Mouse (Mus musculus): ENCODE measurements around the gene Cyth4. TPM values are rescaled to one million over a fixed set of nuclear protein-coding genes. Genes with fewer than 3 reads are reported as not detected.

Gene Cyth4
- polyA plus RNA-seq, 1 experiment from 2014 or later: 8.2 TPM

DNA sequence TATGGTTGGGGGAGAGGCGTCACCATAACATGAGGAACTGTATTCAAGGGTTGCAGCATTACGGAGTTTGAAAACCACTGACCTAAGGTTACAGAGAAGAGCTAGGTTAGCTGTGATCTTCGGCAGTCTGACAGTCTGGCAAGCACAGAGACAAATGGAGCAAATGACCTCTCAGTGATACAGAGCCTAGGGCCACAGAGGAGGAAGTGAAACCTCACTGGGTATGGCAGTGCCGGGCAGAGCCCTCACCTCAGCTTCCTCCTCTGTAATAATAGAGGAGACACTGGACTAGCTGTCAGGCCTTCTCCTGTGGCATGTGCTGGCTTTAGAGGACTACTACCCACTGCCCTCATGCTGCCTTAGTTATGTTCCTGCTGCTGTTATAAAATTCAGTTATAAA, 7.9 kb upstream of the Cyth4 start:
- 79% methylated on average over 4 of the region's 4 CpGs for WGBS
- H3K36me3 ChIP-seq: no peaks in the 10 kb centered on the region
- H3K4me1 ChIP-seq (replicated peaks): no peaks in the 10 kb centered on the region
- H3K27ac ChIP-seq: no peak overlapping the region
- no peaks in the 10 kb centered on the region for H3K9me3 ChIP-seq
- no peaks in the 10 kb centered on the region; the same call in 1 of the 2 replicates for H3K27me3 ChIP-seq (replicated peaks)
- H3K9ac ChIP-seq: no peak overlapping the region
- H3K4me3 ChIP-seq (replicated peaks): no peak overlapping the region
- no peak for ATAC-seq
- H3K4me2 ChIP-seq (replicated peaks): no peak overlapping the region

DNA sequence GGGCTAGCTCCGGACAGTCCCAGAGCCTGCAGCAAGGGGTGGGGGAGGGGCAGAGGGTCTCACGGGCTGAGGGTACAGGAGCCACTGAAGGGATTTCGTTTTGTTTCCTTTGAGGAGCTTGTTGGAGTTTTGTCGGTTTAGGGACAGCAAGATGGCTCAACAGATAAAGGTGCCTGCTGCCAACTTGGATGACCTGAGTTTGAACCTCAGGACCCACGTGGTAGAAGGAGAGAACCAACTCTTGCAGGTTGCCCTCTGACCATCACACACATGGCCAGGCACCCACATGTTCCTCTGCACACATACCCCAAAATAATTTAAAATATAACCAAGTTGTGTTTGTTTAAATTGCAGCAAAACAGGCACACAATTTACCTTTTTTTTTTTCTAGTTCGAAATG, 6.9 kb upstream of the Cyth4 start:
- WGBS: 69% methylated on average over 6 of the region's 6 CpGs
- ATAC-seq: no peak
- Histone ChIP-seq H3K27ac (no peak overlapping the region), H3K27me3 (replicated peaks) (no peaks in the 10 kb centered on the region; the same call in 1 of the 2 replicates), H3K4me1 (replicated peaks) (no peaks in the 10 kb centered on the region), H3K36me3 (no peaks in the 10 kb centered on the region), H3K4me3 (replicated peaks) (no peak overlapping the region), H3K9me3 (no peaks in the 10 kb centered on the region), H3K4me2 (replicated peaks) (no peak overlapping the region), H3K9ac (no peak overlapping the region)

DNA sequence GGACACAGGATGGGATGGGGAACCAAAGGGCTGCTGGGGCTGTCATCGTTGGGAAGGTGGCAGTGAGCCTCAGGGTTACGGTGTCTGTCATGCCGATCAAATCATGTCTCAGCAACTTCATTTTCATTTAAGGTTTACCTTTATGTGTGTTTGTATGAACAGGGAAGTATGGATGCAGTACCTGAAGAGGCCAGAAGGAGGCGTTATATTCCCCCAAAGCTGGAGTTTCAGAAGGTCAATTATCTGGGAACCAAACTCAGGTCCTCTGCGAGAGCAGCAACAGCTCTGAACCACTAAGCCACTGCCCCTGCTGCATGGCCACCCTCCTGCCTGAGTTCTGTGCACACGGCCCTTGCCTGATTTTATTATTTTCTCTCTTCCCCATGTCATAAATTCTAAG, 6.1 kb upstream of the Cyth4 start:
- Histone ChIP-seq H3K9me3 (no peaks in the 10 kb centered on the region), H3K36me3 (no peaks in the 10 kb centered on the region), H3K4me2 (replicated peaks) (no peak overlapping the region), H3K9ac (no peak overlapping the region), H3K27me3 (replicated peaks) (no peaks in the 10 kb centered on the region; the same call in 1 of the 2 replicates), H3K4me3 (replicated peaks) (no peak overlapping the region), H3K4me1 (replicated peaks) (no peaks in the 10 kb centered on the region), H3K27ac (no peak overlapping the region)
- WGBS: 70% methylated on average over 6 of the region's 6 CpGs
- ATAC-seq: no peak

DNA sequence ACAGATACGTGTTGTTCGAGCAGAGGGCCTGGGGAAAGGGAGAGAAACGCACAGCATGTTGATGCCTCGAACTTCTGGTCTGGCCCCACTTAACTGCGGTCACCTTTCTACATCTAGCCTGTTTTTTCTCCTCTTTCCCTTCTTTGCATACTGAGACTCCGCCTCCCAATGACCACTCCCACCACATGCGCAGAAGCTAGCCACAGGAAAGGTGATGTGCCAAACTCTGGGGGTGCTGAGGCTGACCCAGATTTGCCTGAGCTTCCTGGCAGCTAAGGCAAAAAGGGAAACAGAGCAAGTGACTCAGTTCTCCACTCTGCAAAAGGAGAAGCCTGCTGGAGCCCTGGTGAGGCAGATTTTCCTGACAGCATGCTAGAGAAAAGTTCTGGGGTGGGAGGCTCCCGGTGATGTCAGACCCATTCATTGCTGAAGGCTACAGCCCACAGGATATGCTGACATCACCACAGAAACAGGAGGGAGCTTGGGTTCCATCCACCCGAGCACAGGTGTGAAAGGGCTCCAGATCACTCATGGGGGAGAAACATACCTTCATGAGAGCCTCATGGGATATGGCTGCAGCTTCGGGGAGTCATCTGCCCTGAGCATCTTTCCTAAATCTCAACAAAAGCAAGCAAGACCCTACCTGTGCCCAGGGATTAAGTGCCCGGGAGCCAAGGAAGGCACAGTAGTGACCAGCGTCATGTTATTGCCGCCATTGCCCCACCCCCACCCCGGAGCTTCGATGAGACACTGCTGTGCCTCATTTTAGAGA, 5.0 kb upstream of the Cyth4 start:
- Histone ChIP-seq H3K9me3 (no peaks in the 10 kb centered on the region), H3K4me1 (replicated peaks) (no peaks in the 10 kb centered on the region), H3K4me2 (replicated peaks) (no peak overlapping the region), H3K27me3 (replicated peaks) (no peaks in the 10 kb centered on the region; the same call in 1 of the 2 replicates), H3K4me3 (replicated peaks) (no peak overlapping the region), H3K27ac (no peak overlapping the region), H3K36me3 (no peaks in the 10 kb centered on the region), H3K9ac (no peak overlapping the region)
- 53% methylated on average over 15 of the region's 15 CpGs for WGBS
- ATAC-seq: no peak

DNA sequence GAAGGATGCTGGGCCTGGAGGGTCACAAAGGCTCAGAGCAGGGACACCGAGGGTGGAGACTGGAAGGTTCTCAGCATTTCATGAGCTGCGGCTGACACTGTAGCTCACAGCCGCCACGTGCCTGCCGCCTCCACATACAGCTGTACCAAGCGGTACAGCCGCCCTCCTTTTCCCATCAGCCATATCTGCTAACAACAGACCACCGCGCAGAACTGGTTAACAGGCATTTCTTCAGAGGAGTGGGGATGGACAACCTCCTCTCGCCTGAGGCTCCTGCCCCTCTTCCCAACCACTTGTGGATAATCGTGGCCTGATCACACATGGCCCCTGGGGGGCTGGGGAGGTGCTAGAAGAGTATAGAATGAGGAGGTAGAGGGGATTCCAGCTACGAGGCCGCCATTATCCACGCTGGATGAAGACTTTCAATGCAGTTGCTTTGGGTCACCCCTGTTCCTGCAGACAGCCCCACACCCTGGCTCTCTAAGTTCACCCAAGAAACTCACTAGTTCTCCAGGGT, 4.3 kb upstream of the Cyth4 start:
- Histone ChIP-seq H3K4me3 (replicated peaks) (no peak overlapping the region), H3K4me1 (replicated peaks) (no peaks in the 10 kb centered on the region), H3K4me2 (replicated peaks) (no peak overlapping the region), H3K9ac (no peak overlapping the region), H3K9me3 (no peaks in the 10 kb centered on the region), H3K27me3 (replicated peaks) (no peaks in the 10 kb centered on the region; the same call in 1 of the 2 replicates), H3K27ac (no peak overlapping the region), H3K36me3 (no peaks in the 10 kb centered on the region)
- 73% methylated on average over 14 of the region's 14 CpGs for WGBS
- ATAC-seq: no peak

DNA sequence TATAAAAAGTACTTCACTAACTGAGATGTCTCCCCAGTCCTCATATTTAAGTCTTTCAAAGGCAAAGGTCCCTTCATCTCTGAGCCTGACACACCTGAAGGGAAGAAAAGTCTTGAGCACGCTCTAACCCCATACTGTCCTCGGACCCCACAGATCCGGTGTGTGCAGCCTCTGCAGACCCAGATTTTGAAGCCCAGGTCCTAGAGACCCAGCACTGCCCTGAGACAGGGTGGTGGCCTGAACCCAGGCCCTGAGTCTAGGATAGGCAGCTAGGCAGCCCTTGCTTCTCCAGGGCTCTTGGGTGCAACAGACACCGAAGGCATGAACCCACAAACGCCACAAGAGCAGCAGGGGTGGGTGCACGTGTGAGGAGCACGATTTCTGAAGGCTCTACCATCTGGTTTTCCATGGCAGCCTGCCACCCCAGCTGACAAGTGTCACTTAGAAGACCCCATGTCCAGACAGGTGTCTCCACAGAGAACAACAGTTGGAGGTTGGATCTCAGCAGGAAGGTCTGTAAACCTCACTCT, 2.9 kb upstream of the Cyth4 start:
- Histone ChIP-seq H3K27ac (no peak overlapping the region), H3K4me3 (replicated peaks) (no peak overlapping the region), H3K4me1 (replicated peaks) (no peaks in the 10 kb centered on the region), H3K9me3 (no peaks in the 10 kb centered on the region), H3K9ac (no peak overlapping the region), H3K4me2 (replicated peaks) (no peak overlapping the region), H3K27me3 (replicated peaks) (no peaks in the 10 kb centered on the region; the same call in 1 of the 2 replicates), H3K36me3 (no peaks in the 10 kb centered on the region)
- WGBS: 82% methylated on average over 7 of the region's 7 CpGs
- ATAC-seq: no peak

DNA sequence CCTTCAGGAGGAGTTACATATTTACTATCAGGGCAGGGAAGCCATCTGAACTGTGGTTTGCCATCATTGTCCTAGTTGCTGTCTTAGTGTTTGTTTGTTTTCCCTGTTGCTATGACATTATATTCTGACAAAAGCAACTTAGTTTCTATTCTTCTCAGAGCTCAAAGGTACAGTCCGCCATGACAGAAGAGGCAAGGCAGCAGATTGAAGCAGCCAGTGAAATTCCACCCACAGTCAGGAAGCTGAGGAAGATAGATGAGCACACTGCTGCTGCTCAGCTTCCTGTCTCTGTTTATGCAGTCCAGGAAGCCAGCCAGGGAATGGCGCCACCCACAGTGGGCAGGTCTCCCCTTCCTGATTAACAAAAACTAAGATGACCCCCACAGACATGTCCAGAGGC, 2.0 kb upstream of the Cyth4 start:
- Histone ChIP-seq H3K4me3 (replicated peaks) (no peak overlapping the region), H3K36me3 (no peaks in the 10 kb centered on the region), H3K4me2 (replicated peaks) (no peak overlapping the region), H3K4me1 (replicated peaks) (no peaks in the 10 kb centered on the region), H3K9me3 (no peaks in the 10 kb centered on the region), H3K9ac (no peak overlapping the region), H3K27ac (no peak overlapping the region), H3K27me3 (replicated peaks) (no peaks in the 10 kb centered on the region; the same call in 1 of the 2 replicates)
- ATAC-seq: no peak
- WGBS: 87% methylated on average over 2 of the region's 2 CpGs

DNA sequence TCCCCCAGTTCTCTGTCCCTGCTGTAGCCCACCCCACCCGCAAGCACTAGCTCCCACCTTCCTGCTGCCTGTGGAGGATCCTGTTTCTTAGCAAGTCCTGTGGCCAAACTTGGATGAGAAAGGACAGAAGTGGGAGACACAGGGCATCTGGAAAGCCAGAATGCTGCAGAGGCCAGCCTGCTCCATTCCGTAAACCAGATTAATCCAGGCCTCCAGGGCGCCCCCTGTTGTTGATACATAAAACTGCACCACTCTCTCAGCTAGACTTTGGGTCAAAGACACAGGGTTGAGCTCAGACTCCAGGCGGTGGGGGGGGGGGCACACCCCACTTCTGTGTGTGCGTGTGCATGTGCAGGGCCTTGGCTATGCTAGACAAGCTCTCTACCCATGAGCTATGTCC, 1.4 kb upstream of the Cyth4 start:
- H3K27ac ChIP-seq: no peak overlapping the region
- H3K4me2 ChIP-seq (replicated peaks): no peak overlapping the region
- H3K27me3 ChIP-seq (replicated peaks): no peaks in the 10 kb centered on the region; the same call in 1 of the 2 replicates
- no peak for ATAC-seq
- H3K9me3 ChIP-seq: no peaks in the 10 kb centered on the region
- no peaks in the 10 kb centered on the region for H3K36me3 ChIP-seq
- H3K9ac ChIP-seq: no peak overlapping the region
- 69% methylated on average over 5 of the region's 5 CpGs for whole genome bisulfite sequencing
- no peaks in the 10 kb centered on the region for H3K4me1 ChIP-seq (replicated peaks)
- no peak overlapping the region for H3K4me3 ChIP-seq (replicated peaks)

DNA sequence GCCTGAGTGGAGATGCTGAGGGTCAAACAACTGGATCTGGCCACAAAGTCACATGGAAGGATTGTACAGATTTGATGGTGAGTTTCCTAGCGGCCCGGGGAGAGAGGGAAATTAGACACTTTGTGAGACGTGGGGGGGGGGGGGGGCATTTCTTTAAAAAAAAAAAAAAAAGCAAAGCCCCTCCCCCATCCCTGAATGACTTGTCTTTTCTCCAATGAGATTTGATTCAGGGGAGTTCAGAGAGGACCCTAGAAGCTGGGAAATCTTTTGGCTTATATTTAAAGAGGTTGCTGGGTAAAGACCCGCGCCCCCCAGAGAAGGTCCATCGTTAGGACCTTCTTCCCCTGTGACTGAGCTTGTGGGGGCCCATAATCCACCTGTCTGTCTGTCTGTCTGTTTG, 343 bp upstream of the Cyth4 start:
- no peak overlapping the region for H3K4me3 ChIP-seq (replicated peaks)
- no peak for ATAC-seq
- 83% methylated on average over 6 of the region's 6 CpGs for WGBS
- H3K4me2 ChIP-seq (replicated peaks): no peak overlapping the region
- no peaks in the 10 kb centered on the region for H3K9me3 ChIP-seq
- no peak overlapping the region for H3K9ac ChIP-seq
- H3K27ac ChIP-seq: no peak overlapping the region
- no peaks in the 10 kb centered on the region for H3K36me3 ChIP-seq
- H3K4me1 ChIP-seq (replicated peaks): no peaks in the 10 kb centered on the region
- no peaks in the 10 kb centered on the region; the same call in 1 of the 2 replicates for H3K27me3 ChIP-seq (replicated peaks)

DNA sequence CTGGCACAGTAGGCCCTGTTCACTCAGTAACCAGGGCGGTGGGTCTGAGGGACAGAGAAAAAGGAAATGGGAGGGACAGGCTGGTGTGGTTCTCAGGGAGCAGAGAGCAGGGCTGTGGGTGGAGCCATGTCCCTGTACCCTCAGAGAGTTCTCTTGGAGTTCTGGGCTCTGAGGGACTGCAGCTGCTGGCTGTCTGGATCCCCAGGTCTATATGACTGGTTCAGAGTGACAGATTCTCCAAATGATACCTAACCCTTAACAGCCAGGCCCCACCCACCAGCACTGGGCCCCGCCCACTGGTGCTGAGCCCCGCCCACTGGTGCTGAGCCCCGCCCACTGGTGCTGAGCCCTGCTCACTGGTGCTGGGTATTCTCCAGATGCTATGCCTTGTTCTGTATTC, 882 bp downstream of the Cyth4 start:
- Histone ChIP-seq H3K4me1 (replicated peaks) (no peaks in the 10 kb centered on the region), H3K9ac (no peak overlapping the region), H3K4me3 (replicated peaks) (no peak overlapping the region), H3K27me3 (replicated peaks) (no peaks in the 10 kb centered on the region), H3K9me3 (no peaks in the 10 kb centered on the region), H3K27ac (no peak overlapping the region), H3K4me2 (replicated peaks) (no peak overlapping the region), H3K36me3 (no peaks in the 10 kb centered on the region)
- no peak for ATAC-seq
- 43% methylated on average over 4 of the region's 4 CpGs for WGBS

DNA sequence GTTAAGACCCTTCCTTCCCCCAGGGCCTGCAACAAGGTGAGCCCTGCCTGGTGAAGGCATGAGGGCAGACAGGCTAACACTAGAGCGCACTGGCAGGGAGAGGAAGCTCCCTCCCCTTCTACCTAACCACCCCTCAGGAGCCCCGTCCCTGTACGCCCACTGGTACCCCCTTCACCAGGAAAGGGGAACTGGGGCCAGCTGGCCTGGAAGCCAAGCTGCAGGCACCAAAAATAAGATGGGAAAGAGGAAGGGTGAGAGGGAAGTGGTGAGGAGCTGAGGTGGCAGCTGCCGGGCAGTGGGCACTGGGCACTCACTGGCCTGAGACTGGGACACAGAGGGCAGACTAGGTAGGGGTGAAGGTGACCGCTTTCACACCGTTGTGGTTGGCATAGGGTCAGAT, 2.3 kb downstream of the Cyth4 start:
- Histone ChIP-seq H3K36me3 (no peaks in the 10 kb centered on the region), H3K4me1 (replicated peaks) (no peaks in the 10 kb centered on the region), H3K9ac (no peak overlapping the region), H3K4me3 (replicated peaks) (no peak overlapping the region), H3K27ac (no peak overlapping the region), H3K9me3 (no peaks in the 10 kb centered on the region), H3K27me3 (replicated peaks) (no peaks in the 10 kb centered on the region), H3K4me2 (replicated peaks) (no peak overlapping the region)
- no peak for ATAC-seq
- WGBS: 74% methylated on average over 6 of the region's 6 CpGs

DNA sequence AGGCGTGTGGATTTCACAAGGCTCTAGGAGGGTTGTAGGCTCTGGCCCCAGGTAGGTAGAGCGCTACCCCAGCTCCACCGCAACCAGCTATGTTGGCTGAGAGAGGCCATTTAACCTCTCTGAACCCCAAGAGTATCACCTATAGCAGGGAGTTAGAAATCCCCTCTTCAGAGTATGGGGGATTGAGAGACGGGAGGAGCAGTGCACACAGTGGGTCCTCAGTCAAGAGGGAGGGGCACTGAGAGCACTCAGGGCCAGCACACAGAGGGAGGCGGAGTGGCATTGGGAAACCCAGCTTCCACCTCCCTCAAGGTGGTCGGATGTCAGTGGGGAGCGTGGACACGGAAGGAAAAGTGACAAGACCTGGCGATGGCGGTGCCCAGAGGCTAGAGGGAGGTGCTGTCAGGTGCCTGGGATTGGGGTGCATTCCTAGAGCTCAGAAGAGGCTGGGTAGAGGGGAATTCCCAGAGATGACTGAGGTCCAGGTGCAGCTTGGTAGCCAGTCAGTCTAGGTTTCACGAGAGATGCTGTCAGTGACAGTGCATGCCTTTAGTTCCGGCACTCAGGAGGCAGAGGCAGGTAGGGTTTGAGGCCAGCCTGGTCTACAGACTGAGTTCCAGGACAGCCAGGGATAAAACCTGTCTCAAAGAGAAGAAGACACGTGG, 2.8 kb downstream of the Cyth4 start:
- Histone ChIP-seq H3K4me1 (replicated peaks) (no peaks in the 10 kb centered on the region), H3K9ac (no peak overlapping the region), H3K4me2 (replicated peaks) (no peak overlapping the region), H3K9me3 (no peaks in the 10 kb centered on the region), H3K27ac (no peak overlapping the region), H3K36me3 (no peaks in the 10 kb centered on the region), H3K4me3 (replicated peaks) (no peak overlapping the region), H3K27me3 (replicated peaks) (no peaks in the 10 kb centered on the region)
- WGBS: 80% methylated on average over 13 of the region's 13 CpGs
- no peak for ATAC-seq

Measured in intestine, embryonic 15.5 days (tissue).